ENCODE assay signal across 8 mouse cellular contexts in genomic region chr13:51022401-51023250, GRCm38 (mm10).
DNase-seq lines count a peak whose midpoint lies in the region; ATAC-seq and TF ChIP-seq lines count a peak whose summit lies in the region.

No protein-coding gene starts in this region.

- H3K4me1 ChIP-seq in embryonic facial prominence, embryonic 10.5 days: peaks cover 33% of the 10 kb centered on the region
- peaks cover 30% of the 10 kb centered on the region for H3K4me1 ChIP-seq in heart, embryonic 13.5 days
- peaks cover 13% of the 10 kb centered on the region for H3K4me1 ChIP-seq in lung, embryonic 14.5 days (ENCODE audit: insufficient read depth)

- no peak overlapping the region for H3K4me3 ChIP-seq in embryonic facial prominence, embryonic 10.5 days
- H3K4me3 ChIP-seq in heart, embryonic 13.5 days: no peak overlapping the region
- no peak overlapping the region for H3K4me3 ChIP-seq in lung, embryonic 14.5 days (ENCODE audit: low read depth, low read length)

- H3K4me2 ChIP-seq in heart, embryonic 13.5 days: peak overlapping the region; percentile 40
- peak overlapping the region; percentile 31; the same call in 1 of the 2 replicates for H3K4me2 ChIP-seq in lung, embryonic 14.5 days

- H3K36me3 ChIP-seq in embryonic facial prominence, embryonic 10.5 days (replicated peaks): no peaks in the 10 kb centered on the region
- no peaks in the 10 kb centered on the region for H3K36me3 ChIP-seq in heart, embryonic 13.5 days
- H3K36me3 ChIP-seq in lung, embryonic 14.5 days (ENCODE audit: insufficient read depth): no peaks in the 10 kb centered on the region

- no peak; the same call in 1 of the 2 replicates for ATAC-seq in heart, embryonic 13.5 days (ENCODE audit: extremely low read depth, insufficient number of reproducible peaks, low FRiP score, low TSS enrichment)
- ATAC-seq in lung, embryonic 14.5 days (ENCODE audit: insufficient read depth): peak; percentile 75; the same call in 1 of the 2 replicates
- ATAC-seq in erythroid progenitor cell, adult 5-6 weeks (replicated peaks; ENCODE audit: low FRiP score, poor library complexity, severe bottlenecking): no peak

- peak; percentile 38 for DNase-seq in kidney, postnatal 10 days
- no peak for DNase-seq in kidney, adult 18-20 months
- DNase-seq in embryonic facial prominence, embryonic 10.5 days (ENCODE audit: low spot score): peak; percentile 54
- peak; percentile 75 for DNase-seq in lung, embryonic 14.5 days
- DNase-seq in left cerebral cortex, postnatal 36 days (ENCODE audit: low spot score in 2 of 2): no peak
- no peak for DNase-seq in left cerebral cortex, adult 8-10 months (ENCODE audit: low spot score in 2 of 2)

- H3K27me3 ChIP-seq in embryonic facial prominence, embryonic 10.5 days (replicated peaks; ENCODE audit: low read depth, poor library complexity, severe bottlenecking): no peaks in the 10 kb centered on the region
- no peaks in the 10 kb centered on the region for H3K27me3 ChIP-seq in heart, embryonic 13.5 days (replicated peaks)
- no peaks in the 10 kb centered on the region for H3K27me3 ChIP-seq in lung, embryonic 14.5 days (ENCODE audit: insufficient read depth, low read length)

- peak overlapping the region; percentile 77 for H3K27ac ChIP-seq in embryonic facial prominence, embryonic 10.5 days (replicated peaks)
- H3K27ac ChIP-seq in heart, embryonic 13.5 days (replicated peaks): peak overlapping the region; percentile 76
- peak overlapping the region; percentile 71 for H3K27ac ChIP-seq in lung, embryonic 14.5 days (ENCODE audit: low read depth)

- H3K9me3 ChIP-seq in embryonic facial prominence, embryonic 10.5 days: no peaks in the 10 kb centered on the region
- H3K9me3 ChIP-seq in heart, embryonic 13.5 days: no peaks in the 10 kb centered on the region
- no peaks in the 10 kb centered on the region for H3K9me3 ChIP-seq in lung, embryonic 14.5 days (ENCODE audit: low read depth, low read length)

- WGBS in embryonic facial prominence, embryonic 10.5 days: 66% methylated on average over 13 of the region's 13 CpGs
- 40% methylated on average over 13 of the region's 13 CpGs for WGBS in heart, embryonic 13.5 days
- 36% methylated on average over 13 of the region's 13 CpGs for WGBS in lung, embryonic 14.5 days

- H3K9ac ChIP-seq in heart, embryonic 13.5 days: no peak overlapping the region
- no peak overlapping the region for H3K9ac ChIP-seq in lung, embryonic 14.5 days

- no peak for TF ChIP-seq CTCF in lung, embryonic 14.5 days (IDR thresholded peaks at IDR 0.05; ENCODE audit: low read depth)

- intact Hi-C loops in left cerebral cortex, postnatal 36 days (cut with DNase I): no loop called here

Comparison
In these comparisons a context has a peak if more than half of its experiments do, and no peak if none do; other contexts are left out.
1. DNase-seq: peak in kidney, postnatal 10 days (single experiment), embryonic facial prominence, embryonic 10.5 days (single experiment) and lung, embryonic 14.5 days (single experiment); none in kidney, adult 18-20 months (single experiment), left cerebral cortex, postnatal 36 days (0 of 2) and left cerebral cortex, adult 8-10 months (0 of 2).
2. Peak in every context shown above with its lines, with median percentiles within 50 percentile points of each other: H3K27ac ChIP-seq.